Mouse (Mus musculus): ENCODE results near the gene Mvp.

The Mvp gene

DNA sequence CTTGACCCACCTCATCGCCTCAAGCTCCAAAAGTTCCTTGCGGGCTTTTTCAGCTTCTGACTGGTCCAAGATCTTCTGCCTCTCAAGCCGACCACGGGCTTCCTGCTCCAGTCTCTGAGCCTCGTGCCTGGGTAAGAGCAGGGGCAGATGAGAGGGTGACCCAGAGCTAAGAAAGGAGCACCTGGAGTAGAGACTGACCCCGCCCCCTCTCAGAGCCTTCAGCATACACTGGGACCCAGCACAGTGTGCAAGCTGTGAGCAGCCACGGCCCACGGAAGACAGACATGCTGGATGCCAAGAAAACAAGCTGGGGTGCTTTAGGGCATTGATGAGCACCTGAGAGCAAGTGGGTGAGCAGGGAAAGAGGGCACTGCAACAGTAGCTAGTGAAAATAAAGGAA, 25.6 kb downstream of the Mvp start:
- 88% methylated on average over 8 of the region's 8 CpGs for WGBS

DNA sequence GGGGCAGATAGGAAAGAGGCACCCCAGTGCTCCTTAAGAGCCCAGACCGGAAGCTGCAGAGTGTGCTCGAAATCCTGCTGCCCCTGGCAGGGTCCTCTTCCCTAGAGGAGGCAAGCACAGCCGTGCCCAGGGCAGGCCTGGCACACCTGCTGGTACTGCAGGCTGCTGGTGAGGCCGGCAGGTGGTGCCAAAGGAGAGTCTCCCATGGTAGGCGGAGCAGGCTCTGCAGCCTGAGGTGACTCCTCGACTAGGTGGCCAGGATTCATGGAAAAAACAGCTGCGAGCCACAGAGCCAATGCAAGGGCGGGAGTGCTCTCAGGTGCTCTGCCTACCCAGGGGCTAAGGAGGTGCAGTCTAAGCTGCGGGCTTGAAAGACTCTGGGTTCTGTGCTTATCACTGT, 28.1 kb downstream of the Mvp start:
- 41% methylated on average over 9 of the region's 9 CpGs for WGBS

DNA sequence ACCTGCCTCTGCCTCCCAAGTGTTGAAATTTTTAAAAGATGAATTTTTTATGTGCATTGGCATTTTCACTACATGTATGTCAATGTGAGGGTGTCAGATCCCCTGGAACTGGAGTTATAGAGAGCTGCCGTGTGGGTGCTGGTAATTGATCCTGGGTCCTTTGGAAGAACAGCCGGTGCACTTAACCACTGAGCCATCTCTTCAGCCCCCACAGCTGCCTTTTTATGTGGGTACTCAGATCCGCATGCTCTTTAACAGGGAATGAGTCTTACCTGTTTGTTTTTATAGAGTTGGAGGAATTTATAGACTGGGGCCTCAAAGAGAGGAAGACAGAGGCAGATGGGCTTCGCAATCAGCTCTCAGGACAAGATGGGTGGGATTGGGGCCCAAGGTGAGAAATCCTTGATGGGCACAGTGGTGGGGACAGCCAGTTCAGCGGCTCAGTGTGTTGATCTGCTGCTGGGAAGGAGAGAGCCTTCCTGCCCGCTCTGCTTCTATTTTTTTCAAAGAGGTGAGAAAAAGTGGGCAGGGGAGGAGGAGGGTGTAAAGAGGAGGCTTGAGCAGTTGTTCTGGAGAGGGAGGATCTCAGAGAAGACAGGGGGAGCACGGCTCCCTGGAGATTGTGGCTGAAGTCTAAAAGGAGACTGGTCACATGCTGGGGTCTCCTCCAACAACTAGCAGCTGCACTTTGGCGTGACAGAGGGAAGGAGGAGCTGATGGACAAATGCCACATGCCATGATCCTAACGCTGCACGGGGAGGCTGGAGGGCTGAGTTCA, 29.6 kb downstream of the Mvp start:
- 36% methylated on average over 10 of the region's 10 CpGs for WGBS

DNA sequence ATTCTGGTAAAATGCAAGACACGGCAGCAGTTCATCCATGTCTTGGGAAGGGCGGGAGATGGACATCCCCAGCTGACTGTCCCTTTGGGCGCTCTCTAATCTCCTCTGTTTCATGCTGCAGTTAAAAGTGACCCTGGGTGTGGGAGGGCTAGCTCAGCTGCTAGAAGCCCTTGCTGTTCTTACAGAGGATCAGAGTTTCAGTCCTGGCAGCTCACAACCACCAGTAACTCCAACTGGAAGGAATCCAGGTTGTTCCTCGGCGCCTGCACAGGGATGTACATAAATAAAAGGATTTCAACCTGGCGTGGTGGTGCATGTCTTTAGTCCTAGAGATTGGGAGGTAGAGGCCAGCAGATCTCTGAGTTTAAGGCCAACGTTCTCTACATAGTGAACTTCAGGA, 31.3 kb downstream of the Mvp start:
- 60% methylated on average over 7 of the region's 7 CpGs for WGBS

DNA sequence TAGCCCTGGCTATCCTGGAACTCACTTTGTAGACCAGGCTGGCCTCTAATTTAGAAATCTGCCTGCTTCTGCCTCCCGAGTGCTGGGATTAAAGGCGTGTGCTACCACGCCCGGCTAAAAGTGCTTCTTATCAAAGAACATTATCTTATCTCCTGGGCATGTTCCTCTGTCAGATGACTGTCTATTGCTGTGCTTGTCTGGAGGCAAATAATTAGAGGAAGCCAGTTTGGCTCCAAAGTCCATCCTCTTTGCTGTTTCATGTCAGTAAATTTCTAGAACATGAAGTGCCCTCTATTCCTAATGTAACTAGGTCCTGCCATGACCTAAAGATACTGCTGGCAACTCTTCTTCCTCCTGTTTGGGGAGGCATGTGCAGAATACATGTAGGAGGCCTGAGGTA, 32.4 kb downstream of the Mvp start:
- 89% methylated on average over 4 of the region's 4 CpGs for WGBS

DNA sequence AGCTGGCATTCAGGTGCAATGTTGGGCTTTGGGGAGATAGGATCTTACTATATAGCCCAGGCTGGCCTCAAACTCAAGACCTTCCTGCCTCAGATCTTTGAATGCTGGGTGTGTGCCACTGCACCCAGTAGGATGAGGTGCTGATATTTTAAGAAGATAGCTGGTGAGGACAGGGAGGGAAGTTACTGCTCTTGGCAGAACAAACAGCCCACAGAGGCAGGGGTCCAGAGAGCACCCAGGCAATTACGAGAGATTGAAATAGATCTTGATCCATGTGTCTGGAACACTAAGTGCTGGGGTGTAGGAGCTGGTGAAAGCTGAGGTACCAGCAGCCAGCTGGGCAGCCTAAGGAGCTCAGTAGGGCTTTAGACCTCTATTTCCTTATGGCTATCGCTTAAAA, 32.8 kb downstream of the Mvp start:
- 56% methylated on average over 2 of the region's 2 CpGs for WGBS

DNA sequence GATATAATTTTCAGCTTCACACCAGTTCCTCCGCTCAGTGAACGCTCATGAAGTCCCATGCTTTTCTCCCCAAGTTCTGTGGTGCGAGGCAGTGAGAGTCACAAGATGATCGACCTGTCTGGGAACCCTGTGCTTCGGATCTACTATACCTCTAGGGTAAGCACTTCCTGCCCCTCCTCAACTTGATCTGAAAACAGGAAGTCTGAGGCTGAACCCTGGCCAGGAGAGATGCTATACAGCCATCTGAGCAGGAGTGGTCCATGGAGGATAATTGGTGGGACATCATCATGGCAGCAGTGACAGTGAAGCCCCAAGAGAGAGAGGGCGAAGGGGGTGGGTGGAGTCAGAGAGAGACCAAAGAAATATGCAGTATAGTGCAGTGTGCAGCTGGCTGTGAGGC, 35.6 kb downstream of the Mvp start:
- 87% methylated on average over 6 of the region's 6 CpGs for WGBS

DNA sequence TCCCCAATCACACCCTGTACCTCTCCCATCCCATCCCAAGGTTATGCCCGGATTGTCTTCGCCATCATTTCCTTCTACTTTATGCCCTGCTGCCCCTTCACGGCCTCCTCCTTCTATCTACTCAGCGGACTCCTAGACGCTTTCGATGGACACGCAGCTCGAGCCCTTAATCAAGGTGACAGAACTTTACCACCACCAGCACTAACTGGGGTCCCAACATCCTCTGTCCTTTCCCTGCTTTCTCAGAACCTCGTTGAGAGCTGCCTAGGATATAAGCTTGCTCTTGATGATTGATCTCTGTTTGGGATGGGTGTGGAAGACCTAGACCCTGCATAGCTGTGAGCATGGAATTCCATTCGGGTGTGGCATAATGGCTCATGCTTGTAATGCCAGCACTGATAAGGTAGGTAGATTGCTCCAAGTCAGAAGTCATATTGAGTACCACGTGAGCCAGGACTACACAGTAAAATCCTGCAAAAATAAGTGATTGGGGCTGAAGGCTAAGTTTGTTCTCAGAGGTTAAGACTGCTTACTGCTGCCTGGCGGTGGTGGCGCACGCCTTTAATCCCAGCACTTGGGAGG, 37.5 kb downstream of the Mvp start:
- WGBS: 23% methylated on average over 14 of the region's 14 CpGs

DNA sequence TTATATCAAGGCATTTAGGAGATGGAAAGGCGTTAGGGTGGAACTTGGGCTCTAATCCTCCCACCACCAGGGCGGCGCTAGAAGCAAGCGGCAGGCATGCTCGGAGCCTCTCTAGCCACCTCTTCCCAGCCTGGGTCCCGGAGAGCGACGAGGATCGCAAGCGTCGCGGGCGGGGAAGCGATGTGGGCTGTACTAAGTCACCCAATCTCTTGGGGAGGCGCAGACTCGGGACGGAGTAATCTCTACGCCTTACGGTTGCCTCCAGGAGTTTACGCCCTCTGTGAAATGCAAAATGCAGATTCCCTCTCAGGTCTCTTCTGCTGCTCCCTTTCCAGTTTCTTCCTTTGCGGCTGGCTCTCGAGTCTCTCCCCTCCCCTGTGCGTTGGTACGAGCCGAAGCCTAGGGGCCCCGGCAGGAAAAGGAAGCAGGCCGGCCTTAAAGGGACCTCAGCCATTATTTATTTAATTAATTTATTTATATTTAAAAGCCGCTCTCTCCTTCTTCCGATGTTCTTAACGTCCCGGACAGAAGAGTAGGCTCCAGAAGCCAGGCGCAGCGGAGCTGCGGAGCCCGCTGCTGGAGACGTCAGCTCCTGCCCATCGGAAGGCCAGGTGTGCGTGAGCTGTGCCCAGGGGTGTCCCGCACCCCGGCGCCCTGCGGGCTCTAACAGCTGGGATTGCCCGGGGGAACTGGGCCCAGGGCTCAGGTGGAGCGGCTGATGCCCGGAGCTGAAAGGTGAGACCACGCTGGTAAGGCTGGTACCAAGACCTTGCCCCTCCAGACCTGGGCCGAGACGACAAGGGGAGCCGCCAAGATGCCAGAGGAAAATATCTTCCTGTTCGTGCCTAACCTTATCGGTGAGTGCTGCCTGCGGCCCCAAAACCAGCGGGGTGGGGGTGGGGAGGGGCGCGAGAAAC, 38.2 kb downstream of the Mvp start, which contains the start of gene Cdiptos:
Cdiptos (minus strand) TSS at position 149 of the 917 bp plus-strand sequence.
- WGBS: under 1% methylated on average over 55 of the region's 55 CpGs

DNA sequence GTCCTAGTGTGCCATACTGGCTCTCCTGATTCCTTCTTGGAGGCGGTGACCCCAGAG, 38.7 kb downstream of the Mvp start, which contains the start of gene Cdipt:
Cdipt (plus strand) TSS at position 22 of the 57 bp plus-strand sequence.
- WGBS: 4% methylated on average over 1 of the region's 1 CpGs

DNA sequence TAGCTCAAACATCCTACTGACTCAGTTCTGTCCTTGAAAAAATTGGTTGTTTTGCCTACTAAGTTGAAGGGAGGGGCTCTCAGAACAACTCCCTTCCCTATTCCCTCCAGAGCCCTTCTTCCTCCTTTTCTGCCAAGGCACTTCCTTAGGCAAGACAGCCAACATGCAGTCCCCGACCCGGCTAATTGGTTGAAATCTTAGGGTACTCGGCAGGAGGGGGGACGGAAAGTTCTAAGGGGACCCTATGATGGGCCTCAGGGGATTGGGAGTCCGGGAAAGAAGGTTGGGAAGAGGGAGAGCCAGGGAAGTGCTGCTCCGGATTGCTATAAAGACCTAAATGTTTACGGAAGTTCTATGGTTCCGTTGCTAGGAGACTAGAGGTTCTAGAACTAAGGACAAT, 38.9 kb downstream of the Mvp start:
- WGBS: 5% methylated on average over 8 of the region's 8 CpGs

DNA sequence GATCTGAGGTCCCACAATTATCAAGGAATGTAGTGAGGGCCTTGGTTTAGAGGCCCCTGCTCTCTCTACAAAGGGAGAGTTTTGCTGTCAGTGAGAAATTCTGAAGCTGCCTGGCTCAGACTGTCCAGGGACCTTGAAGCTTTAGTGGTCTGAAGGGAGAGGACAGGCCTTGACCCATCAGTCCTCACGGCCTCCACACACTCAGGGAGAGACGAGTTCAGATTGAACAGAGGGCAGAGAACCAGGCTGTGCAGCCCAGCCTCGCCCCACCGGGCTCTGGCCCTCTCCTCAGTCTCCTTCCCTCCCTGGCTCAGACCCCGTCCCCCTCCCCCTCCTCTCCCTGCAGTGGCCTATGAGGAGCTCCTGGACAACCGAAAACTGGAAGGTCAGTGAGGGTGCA, 47.1 kb downstream of the Mvp start:
- 73% methylated on average over 6 of the region's 6 CpGs for WGBS

DNA sequence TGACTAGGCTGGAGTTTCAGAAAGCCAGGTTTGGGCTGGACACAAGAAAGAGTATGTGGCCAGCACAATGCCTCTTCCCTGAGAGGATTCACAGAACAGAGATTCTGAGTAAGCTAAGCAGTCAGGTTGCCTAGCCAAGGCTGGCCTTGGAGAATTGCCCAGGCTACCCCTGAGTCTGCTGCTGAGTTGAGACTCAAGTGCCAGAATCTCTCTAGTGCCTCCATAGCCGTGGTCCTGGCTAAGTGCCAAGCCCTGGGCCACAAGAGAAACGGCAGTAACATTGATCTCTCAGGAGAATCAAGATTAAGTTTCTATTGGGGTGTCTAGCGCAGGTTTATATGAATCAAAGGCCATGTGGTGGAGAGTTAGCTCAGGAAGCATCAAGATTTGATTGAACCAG, 48.9 kb downstream of the Mvp start:
- 40% methylated on average over 3 of the region's 3 CpGs for WGBS

DNA sequence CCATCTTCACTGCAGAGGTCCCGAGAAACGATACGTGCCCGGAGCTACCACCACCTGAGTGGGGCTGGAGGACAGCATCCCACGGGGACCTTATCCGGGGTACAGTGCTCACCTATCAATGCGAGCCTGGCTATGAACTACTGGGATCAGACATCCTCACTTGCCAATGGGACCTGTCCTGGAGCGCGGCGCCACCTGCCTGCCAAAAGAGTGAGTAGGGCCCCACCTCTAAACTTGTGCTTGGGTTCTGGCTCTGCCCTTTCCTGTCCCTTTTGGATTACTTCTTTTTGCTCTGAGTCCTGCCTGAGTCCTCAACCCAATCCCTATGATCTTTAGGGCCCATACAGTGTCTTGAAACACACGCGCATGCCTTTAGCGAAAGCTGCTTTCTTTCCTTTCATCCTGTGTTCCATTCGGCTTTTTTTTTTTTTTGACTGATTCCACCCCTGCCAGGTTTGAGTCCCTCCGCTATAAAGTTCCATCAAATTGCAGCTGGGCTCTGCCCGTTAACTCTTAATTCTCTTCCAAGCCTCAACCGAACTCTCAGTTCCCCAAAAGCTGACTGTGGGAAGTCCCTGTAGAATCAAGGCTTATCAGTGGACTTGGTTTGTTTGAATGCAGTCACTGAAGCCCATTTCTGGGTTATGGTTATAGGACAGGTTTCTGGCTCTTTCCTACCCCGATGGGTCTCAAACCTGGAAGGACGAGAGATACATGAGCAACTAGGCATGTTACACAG, 50.7 kb downstream of the Mvp start:
- 45% methylated on average over 19 of the region's 19 CpGs for WGBS

DNA sequence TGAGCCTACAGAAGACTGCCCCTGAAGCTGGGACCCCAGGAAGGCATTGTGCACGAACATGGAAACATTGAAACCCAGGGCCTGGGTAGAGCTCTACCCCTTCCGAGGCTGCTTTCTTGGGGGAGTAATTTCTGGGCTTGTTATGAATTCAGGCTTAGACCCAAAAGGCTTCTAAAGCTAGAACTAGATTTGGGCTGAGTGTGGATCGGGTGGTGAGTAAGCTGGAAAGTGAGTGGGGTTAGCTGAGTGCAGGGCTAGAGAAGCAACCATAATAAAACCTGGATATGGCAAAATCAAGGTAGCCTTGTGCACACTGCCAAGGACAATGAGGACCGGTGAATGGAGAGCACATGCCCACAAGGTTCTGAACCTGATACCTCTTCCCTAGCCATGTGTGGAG, 52.5 kb downstream of the Mvp start:
- WGBS: 64% methylated on average over 4 of the region's 4 CpGs

DNA sequence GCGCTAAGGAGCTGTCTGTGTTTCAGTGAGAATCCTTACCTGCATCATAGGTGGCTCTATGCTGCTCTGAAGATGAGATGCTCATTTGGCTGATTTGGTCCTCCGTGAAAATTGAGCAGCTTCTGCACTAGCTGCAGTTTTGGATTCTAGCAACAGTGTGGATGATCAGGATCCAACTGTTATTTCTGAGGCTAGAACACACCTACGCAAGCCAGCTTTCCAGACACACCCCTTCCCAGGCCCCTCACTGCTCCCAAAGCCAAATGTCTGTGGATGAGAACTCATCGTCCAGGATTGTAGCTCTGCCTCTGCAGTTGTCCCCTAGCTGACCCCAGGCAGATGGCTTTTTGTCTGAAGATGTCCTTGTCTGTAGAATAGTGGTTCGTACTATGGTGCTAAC, 53.3 kb downstream of the Mvp start:
- 58% methylated on average over 5 of the region's 5 CpGs for WGBS

DNA sequence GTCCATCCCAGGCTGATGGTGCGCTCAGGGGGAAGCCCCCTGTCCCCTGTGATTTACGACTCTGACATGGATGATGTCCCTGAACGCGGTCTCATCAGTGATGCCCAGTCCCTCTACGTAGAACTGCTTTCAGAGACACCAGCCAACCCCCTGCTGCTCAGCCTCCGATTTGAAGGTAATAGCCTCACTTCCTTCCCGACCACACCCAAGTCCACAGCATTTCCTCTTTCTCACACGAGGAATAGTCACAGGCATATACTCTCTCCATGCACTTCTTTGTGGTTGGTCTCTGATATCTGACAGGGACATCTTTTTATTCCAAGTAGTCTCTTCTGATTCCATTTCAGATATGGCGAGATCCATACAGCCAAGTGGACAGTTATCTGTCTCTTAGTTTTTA, 54.6 kb downstream of the Mvp start:
- WGBS: 71% methylated on average over 9 of the region's 9 CpGs

DNA sequence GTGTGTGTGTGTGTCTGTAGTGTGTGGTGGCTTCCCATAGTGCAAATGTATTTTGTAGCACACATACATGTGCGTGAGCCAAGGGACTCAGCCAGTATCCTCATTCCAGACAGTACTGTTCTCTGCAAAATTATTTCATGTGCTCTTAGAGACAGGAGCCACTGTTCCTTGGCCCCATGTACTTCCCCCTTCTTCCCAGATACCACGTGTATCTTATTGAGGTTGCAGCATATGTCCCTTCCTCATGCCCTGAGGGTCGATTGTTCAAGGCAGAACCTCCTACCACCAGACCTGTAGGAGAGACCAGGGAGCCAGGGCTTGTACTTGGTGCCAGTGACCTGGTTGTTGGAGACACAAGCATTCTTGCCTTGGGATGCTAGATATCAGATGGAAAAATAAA, 59.3 kb downstream of the Mvp start:
- WGBS: 50% methylated on average over 3 of the region's 3 CpGs

DNA sequence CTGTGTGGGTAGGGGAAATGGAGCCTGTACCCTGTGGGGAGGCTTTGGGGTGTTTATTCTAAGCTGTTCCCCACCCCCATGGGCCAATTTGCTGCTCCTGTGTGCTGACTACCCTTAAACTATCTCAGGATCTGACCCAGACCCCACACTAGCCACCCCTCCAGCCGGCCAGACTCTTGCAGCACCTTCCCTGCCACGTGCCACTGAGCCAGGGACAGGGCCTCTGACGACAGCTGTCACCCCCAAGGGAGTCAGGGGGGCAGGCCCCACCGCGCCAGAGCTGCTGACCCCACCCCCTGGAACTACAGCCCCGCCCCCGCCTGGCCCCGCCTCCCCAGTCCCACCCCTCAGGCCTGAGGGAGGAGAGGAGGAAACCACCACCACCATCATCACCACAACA, 61.8 kb downstream of the Mvp start:
- WGBS: 3% methylated on average over 8 of the region's 8 CpGs

DNA sequence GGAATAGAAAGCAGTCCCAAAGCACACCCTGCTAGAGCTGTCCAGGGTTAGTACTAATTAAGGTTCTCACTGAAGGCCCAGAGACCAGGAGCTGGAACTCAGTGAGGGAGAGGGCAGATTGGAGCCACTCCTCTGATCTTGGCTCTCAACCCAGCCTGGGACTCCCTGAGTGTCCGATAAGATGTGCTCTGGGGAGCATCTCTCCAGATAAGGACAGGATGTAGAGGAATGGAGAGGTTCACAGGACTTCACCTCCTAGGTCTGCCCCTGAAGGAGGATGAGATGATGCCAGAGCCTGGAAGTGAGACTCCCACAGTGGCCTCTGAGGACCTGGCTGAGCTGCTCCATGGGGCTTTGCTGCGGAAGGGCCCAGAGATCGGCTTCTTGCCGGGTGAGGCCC, 62.7 kb downstream of the Mvp start:
- 14% methylated on average over 4 of the region's 4 CpGs for WGBS

DNA sequence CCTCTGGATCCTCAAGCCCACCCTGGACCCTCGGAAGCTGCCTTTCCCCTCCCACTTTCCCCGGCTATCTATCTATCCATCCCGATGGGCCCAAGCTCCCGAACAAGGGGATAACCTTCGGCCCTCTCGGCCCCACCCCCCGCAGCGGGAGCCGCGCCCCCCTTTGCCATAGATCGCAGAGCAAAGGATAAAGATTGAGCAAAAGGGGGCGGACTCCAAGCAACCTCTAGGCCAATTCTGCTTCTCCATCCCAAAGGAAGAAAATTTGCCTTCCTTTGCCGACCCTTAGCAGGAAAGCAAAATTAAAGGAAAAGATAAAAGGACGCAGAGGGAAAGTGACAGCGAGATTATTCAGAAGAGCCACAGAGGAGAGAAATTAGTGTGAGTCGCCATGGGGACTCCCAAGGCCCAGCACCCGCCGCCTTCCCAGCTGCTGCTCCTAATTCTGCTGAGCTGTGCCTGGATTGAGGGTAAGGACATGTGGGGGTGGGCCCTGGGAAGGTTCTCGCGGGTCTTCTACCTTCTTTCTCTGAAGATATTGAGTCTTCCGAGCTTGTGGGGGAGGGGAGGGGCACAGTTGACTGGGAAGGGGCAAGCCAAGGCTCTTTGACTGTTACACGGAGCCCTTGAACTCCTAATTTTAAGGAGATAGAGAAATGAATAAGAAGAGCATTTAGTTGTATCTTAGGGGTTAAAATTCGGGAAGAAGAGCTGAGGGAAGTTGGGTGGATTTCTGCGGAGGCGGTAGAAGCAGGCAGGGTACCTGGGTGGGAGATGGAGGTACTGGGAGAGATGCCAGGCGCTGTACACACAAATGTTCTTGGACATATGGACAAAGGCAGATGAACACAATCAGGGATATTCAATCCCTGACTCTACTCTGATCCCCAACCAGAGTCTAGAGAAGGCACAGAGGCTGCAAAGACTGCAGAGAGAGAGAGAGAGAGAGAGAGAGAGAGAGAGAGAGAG, 63.5 kb downstream of the Mvp start:
- 3% methylated on average over 26 of the region's 26 CpGs for WGBS
